Mouse (Mus musculus): ENCODE data around the gene Flywch1. TPM values are rescaled to one million over a fixed set of nuclear protein-coding genes. Genes with fewer than 3 reads are reported as not detected.

Gene Flywch1
- polyA plus RNA-seq, 1 experiment from 2014 or later = 67.5 TPM

GRCm38 (mm10) chr17:23742941-23743340 lies 28.5 kb downstream of the Flywch1 start:
- Histone ChIP-seq H3K4me1 (replicated peaks) (peaks cover 50% of the 10 kb centered on the region), H3K4me3 (no peak overlapping the region), H3K9me3 (replicated peaks) (no peaks in the 10 kb centered on the region), H3K9ac (no peak overlapping the region), H3K27me3 (replicated peaks) (peaks cover 90% of the 10 kb centered on the region), H3K4me2 (0 out of 2 replicates have a peak overlapping the region, but pooled peaks have one; percentile 43), H3K27ac (ENCODE audit: poor library complexity, severe bottlenecking) (no peak overlapping the region), H3K36me3 (no peaks in the 10 kb centered on the region)
- no peak for ATAC-seq (ENCODE audit: insufficient number of reproducible peaks, low FRiP score)
- 58% methylated on average over 12 of the region's 12 CpGs for WGBS

DNA sequence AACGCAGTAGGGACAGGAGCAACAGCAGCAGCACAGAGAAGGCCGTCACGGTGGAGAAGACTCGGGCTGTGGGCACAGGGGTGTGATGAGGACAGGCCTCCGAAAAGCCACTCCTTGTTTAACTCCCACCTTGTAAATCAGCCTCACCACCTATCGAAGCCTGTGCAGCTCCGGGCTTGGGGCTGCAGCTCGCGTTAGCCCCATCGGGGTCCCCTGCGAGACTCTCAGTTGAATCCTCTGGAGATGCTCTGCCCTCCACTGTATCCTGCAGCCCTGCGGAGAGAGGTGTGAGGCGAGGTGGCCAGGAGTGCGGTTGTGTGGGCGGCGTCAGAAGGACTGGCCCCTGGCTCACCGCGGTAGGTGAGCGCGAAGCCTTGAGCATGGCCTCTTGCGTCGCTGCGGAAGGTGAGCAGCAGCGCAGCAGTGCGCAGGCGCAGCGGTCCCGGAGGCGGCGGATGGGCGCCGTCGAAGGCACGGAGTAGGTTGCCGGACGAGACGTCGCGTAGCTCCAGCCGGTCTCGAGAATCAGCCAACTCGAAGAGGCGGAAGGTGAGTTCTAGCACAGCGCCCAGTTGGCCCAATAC lies 29.1 kb downstream of the Flywch1 start:
- no peak for ATAC-seq (ENCODE audit: insufficient number of reproducible peaks, low FRiP score)
- H3K27me3 ChIP-seq (replicated peaks) = peaks cover 90% of the 10 kb centered on the region
- H3K4me2 ChIP-seq = peak overlapping the region; percentile 43
- WGBS = 8% methylated on average over 44 of the region's 44 CpGs
- peak overlapping the region; percentile 27 for H3K4me3 ChIP-seq
- H3K9me3 ChIP-seq (replicated peaks) = no peaks in the 10 kb centered on the region
- no peak overlapping the region for H3K27ac ChIP-seq (ENCODE audit: poor library complexity, severe bottlenecking)
- H3K4me1 ChIP-seq (replicated peaks) = peaks cover 55% of the 10 kb centered on the region
- H3K9ac ChIP-seq = no peak overlapping the region
- no peaks in the 10 kb centered on the region for H3K36me3 ChIP-seq

GRCm38 (mm10) chr17:23741359-23742209 lies 29.8 kb downstream of the Flywch1 start:
- Histone ChIP-seq H3K9me3 (replicated peaks) (no peaks in the 10 kb centered on the region), H3K4me2 (no peak overlapping the region), H3K27ac (ENCODE audit: poor library complexity, severe bottlenecking) (no peak overlapping the region), H3K4me3 (no peak overlapping the region), H3K9ac (no peak overlapping the region), H3K36me3 (peaks cover 5% of the 10 kb centered on the region; the same call in 1 of the 2 replicates), H3K4me1 (replicated peaks) (peaks cover 55% of the 10 kb centered on the region), H3K27me3 (replicated peaks) (peaks cover 87% of the 10 kb centered on the region)
- 47% methylated on average over 36 of the region's 38 CpGs for WGBS
- no peak for ATAC-seq (ENCODE audit: insufficient number of reproducible peaks, low FRiP score)

DNA sequence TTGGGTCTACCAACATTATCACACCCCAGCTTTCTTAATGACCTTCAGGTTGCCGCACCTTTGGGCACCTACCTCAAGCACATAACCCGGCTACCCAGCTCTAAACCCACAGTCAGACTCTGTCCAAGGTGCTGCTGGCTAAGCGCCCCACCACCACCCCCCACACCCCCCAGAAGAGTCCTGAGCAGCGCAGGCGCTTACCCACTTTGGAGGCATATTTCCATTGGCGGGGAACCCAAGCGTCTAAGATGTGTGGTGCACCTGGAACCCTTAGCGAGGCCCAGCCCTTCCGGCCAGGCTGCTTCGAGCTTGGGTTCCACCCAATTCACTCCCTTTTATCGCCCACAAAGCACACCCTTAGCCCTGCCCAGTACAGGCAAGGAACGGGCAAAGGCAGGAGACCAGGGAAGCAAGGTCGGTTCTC lies 30.8 kb downstream of the Flywch1 start, which contains the start of gene Paqr4:
Paqr4 (minus strand) TSS at position 270 of the 424 bp plus-strand sequence.
- ATAC-seq (ENCODE audit: insufficient number of reproducible peaks, low FRiP score) = peak; percentile 12
- Histone ChIP-seq H3K27ac (ENCODE audit: poor library complexity, severe bottlenecking) (no peak within 1 kb of the TSS), H3K9ac (peak within 1 kb of the TSS; percentile 81), H3K9me3 (replicated peaks) (no peaks in the 10 kb centered on the region), H3K36me3 (peaks cover 14% of the 10 kb centered on the region), H3K27me3 (replicated peaks) (peaks cover 82% of the 10 kb centered on the region), H3K4me3 (peak within 1 kb of the TSS; percentile 66), H3K4me1 (replicated peaks) (peaks cover 47% of the 10 kb centered on the region), H3K4me2 (peak within 1 kb of the TSS; percentile 98)
- WGBS = 7% methylated on average over 13 of the region's 13 CpGs

GRCm38 (mm10) chr17:23740136-23740584 lies 31.2 kb downstream of the Flywch1 start:
- WGBS = under 1% methylated on average over 46 of the region's 46 CpGs
- Histone ChIP-seq H3K27ac (ENCODE audit: poor library complexity, severe bottlenecking) (no peak overlapping the region), H3K27me3 (replicated peaks) (peaks cover 80% of the 10 kb centered on the region), H3K4me3 (peak overlapping the region; percentile 66), H3K4me2 (peak overlapping the region; percentile 98), H3K9me3 (replicated peaks) (no peaks in the 10 kb centered on the region), H3K36me3 (peaks cover 19% of the 10 kb centered on the region), H3K9ac (peak overlapping the region; percentile 81), H3K4me1 (replicated peaks) (peaks cover 43% of the 10 kb centered on the region)
- peak; percentile 76 for ATAC-seq (ENCODE audit: insufficient number of reproducible peaks, low FRiP score)

GRCm38 (mm10) chr17:23739202-23740135 lies 31.9 kb downstream of the Flywch1 start:
- H3K27me3 ChIP-seq (replicated peaks) = peaks cover 73% of the 10 kb centered on the region
- ATAC-seq (ENCODE audit: insufficient number of reproducible peaks, low FRiP score) = peak; percentile 38; the same call in 1 of the 2 replicates
- no peaks in the 10 kb centered on the region for H3K9me3 ChIP-seq (replicated peaks)
- H3K4me1 ChIP-seq (replicated peaks) = peaks cover 36% of the 10 kb centered on the region
- H3K9ac ChIP-seq = peak overlapping the region; percentile 81
- peak overlapping the region; percentile 66 for H3K4me3 ChIP-seq
- H3K27ac ChIP-seq (ENCODE audit: poor library complexity, severe bottlenecking) = no peak overlapping the region
- H3K36me3 ChIP-seq = peaks cover 26% of the 10 kb centered on the region
- under 1% methylated on average over 48 of the region's 48 CpGs for WGBS
- peak overlapping the region; percentile 98 for H3K4me2 ChIP-seq

DNA sequence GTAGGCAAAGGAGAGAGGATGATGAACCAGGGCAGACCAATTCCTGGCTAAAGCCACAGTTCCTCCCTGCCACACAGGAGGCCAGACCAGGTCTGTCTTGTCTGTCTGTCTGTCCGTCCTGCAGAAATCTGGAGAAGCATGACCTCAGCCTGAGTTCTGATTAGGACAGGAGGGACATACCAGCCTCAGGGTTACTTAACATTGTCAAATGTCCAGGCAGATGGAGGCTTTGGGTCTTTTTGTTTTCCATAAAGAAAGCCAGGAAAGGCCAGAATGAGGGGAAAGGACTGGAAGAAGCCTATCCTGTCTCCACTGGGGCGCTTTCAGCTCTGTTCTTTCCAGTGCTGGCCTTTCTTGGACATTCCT lies 32.6 kb downstream of the Flywch1 start:
- Histone ChIP-seq H3K36me3 (peaks cover 32% of the 10 kb centered on the region), H3K9me3 (replicated peaks) (no peaks in the 10 kb centered on the region), H3K9ac (peak overlapping the region; percentile 81; the same call in 1 of the 2 replicates), H3K4me3 (peak overlapping the region; percentile 66), H3K27ac (ENCODE audit: poor library complexity, severe bottlenecking) (no peak overlapping the region), H3K27me3 (replicated peaks) (peaks cover 67% of the 10 kb centered on the region), H3K4me1 (replicated peaks) (peaks cover 33% of the 10 kb centered on the region), H3K4me2 (peak overlapping the region; percentile 98)
- no peak for ATAC-seq (ENCODE audit: insufficient number of reproducible peaks, low FRiP score)
- WGBS = 33% methylated on average over 2 of the region's 2 CpGs

GRCm38 (mm10) chr17:23737493-23738445 lies 33.6 kb downstream of the Flywch1 start:
- Histone ChIP-seq H3K4me1 (replicated peaks) (peaks cover 33% of the 10 kb centered on the region), H3K36me3 (peaks cover 38% of the 10 kb centered on the region), H3K4me2 (no peak overlapping the region), H3K4me3 (no peak overlapping the region), H3K27ac (ENCODE audit: poor library complexity, severe bottlenecking) (no peak overlapping the region), H3K9me3 (replicated peaks) (no peaks in the 10 kb centered on the region), H3K9ac (0 out of 2 replicates have a peak overlapping the region, but pooled peaks have one; percentile 9), H3K27me3 (replicated peaks) (peaks cover 56% of the 10 kb centered on the region)
- 58% methylated on average over 15 of the region's 15 CpGs for WGBS
- ATAC-seq (ENCODE audit: insufficient number of reproducible peaks, low FRiP score) = no peak

DNA sequence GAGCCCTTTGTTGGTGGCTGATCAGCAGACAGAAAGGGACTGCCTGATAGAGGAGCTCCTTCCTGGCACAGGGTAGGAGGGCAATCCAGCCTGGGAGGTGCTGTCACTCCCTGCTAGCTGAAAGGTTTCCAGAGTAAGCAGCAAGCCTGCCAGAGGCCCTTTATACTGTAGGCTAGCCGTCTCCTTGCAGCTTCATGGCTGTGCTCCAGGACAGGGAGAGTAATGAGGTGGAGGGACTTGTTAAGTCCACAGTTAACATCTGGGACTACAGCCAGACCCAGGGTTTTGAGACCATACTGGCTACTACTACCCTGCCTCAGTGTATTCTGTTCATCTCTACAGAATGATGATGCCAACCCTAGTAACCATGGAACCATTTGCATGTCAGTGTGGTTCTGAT lies 37.1 kb downstream of the Flywch1 start:
- Histone ChIP-seq H3K9ac (no peak overlapping the region), H3K4me3 (no peak overlapping the region), H3K27ac (ENCODE audit: poor library complexity, severe bottlenecking) (no peak overlapping the region), H3K4me2 (no peak overlapping the region), H3K4me1 (replicated peaks) (peaks cover 17% of the 10 kb centered on the region), H3K9me3 (replicated peaks) (no peaks in the 10 kb centered on the region), H3K36me3 (peaks cover 38% of the 10 kb centered on the region), H3K27me3 (replicated peaks) (peaks cover 29% of the 10 kb centered on the region)
- no peak for ATAC-seq (ENCODE audit: insufficient number of reproducible peaks, low FRiP score)
- 81% methylated on average over 1 of the region's 1 CpGs for WGBS

DNA sequence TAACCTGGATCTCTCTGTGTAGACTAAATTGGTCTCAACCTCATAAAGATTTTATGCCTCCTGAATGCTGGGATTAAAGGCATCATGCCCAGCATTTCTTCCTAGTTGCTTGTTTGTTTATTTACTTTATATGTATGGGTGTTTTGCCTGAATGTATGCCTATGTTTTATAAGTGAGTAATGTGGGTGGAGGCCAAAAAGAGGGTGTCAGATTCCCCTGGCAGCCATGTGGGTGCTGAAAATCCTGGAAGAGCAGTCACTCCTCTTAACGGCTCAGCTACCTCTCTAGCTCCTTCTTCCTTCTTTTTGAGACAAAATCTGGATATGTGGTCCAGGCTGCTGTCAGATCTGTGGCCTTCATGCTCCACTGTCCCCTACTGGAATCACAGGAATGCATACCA lies 41.0 kb downstream of the Flywch1 start:
- 0 out of 2 replicates have a peak, but pooled peaks cover under 1% of the 10 kb centered on the region for H3K27me3 ChIP-seq (replicated peaks)
- no peak overlapping the region for H3K27ac ChIP-seq (ENCODE audit: poor library complexity, severe bottlenecking)
- H3K4me2 ChIP-seq = no peak overlapping the region
- peaks cover 7% of the 10 kb centered on the region for H3K4me1 ChIP-seq (replicated peaks)
- no peak for ATAC-seq (ENCODE audit: insufficient number of reproducible peaks, low FRiP score)
- no peak overlapping the region for H3K4me3 ChIP-seq
- H3K36me3 ChIP-seq = peaks cover 22% of the 10 kb centered on the region
- 33% methylated on average over 1 of the region's 1 CpGs for WGBS
- H3K9ac ChIP-seq = no peak overlapping the region
- H3K9me3 ChIP-seq (replicated peaks) = no peaks in the 10 kb centered on the region
